In the genomic region with DNA sequence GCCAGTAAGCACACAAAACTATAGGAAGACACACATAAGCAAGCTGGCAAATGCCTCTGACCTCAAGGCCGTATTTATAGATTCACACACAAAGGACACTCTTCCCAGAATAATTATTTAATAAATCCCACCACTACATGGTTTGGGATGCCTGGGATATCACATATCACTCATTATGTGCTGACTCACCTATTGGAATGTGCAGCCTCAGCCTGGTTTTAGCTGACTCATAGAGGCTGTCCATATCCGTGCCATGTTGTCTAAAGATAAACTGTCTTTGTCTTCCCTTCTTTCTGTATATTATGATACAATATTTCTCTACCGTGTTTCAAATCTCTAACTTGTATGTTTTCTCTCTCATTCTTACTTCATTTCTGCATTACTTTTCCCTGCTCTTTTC, we compare ENCODE assay signal across 24 mouse cellular contexts.
DNase-seq lines count a peak whose midpoint lies in the region; TF ChIP-seq lines count a peak whose summit lies in the region.
"Had no signal": no experiment of that assay in that cellular context is flagged by ENCODE, and none has a peak within 500 bp of the region (broad histone marks: within the 10 kb centered on the region; RNA-seq: fewer than 3 reads in every experiment).

No protein-coding gene starts in this region.

- no peak overlapping the region for H3ac ChIP-seq in C2C12 (ENCODE audit: control insufficient read depth, insufficient read length, low read depth)

- intact Hi-C loops in heart, postnatal 14 days (cut with DNase I) = no loop called here

- TF ChIP-seq CTCF in C2C12 (IDR thresholded peaks at IDR 0.05; ENCODE audit: control insufficient read depth, insufficient read depth, insufficient read length) = no peak

- H3K4me3 ChIP-seq in C2C12 (ENCODE audit: insufficient read depth, poor library complexity, severe bottlenecking) = no peak overlapping the region
- H3K4me3 ChIP-seq: embryonic facial prominence, embryonic 10.5 days; embryonic facial prominence, embryonic 13.5 days; erythroblast, embryonic 14.5 days; forebrain, embryonic 12.5 days; forebrain, embryonic 15.5 days; heart, embryonic 12.5 days; heart, embryonic 15.5 days had no signal

- H3K79me2 ChIP-seq in C2C12 (ENCODE audit: control insufficient read depth, insufficient read depth) = no peaks in the 10 kb centered on the region

- no peaks in the 10 kb centered on the region for H3K36me3 ChIP-seq in C2C12 (ENCODE audit: control insufficient read depth, insufficient read depth)
- H3K36me3 ChIP-seq: embryonic facial prominence, embryonic 10.5 days; embryonic facial prominence, embryonic 13.5 days; forebrain, embryonic 12.5 days; forebrain, embryonic 15.5 days; heart, embryonic 12.5 days; heart, embryonic 15.5 days had no signal

- no peaks in the 10 kb centered on the region for H3K27me3 ChIP-seq in C2C12 (ENCODE audit: control insufficient read depth, insufficient read depth, insufficient read length)
- H3K27me3 ChIP-seq: embryonic facial prominence, embryonic 13.5 days; forebrain, embryonic 12.5 days; forebrain, embryonic 15.5 days; heart, embryonic 12.5 days; heart, embryonic 15.5 days had no signal

- no peaks in the 10 kb centered on the region for H3K79me3 ChIP-seq in C2C12 (ENCODE audit: low read depth)

- peak; percentile 2 for DNase-seq in Muller cell, postnatal 12 days (ENCODE audit: inconsistent ontology term)
- DNase-seq in mesoderm, embryonic 11.5 days (ENCODE audit: low read depth, low spot score) = peak; percentile 1
- no peak for DNase-seq in kidney, adult 18-20 months
- no peak for DNase-seq in urinary bladder, postnatal 14 days (ENCODE audit: low spot score)
- DNase-seq in heart, postnatal 14 days = no peak
- DNase-seq: adrenal gland, postnatal 10 days; B cell, adult 2 months; cerebellum, adult 11 months; cerebellum, adult 8-10 months; cerebellum, postnatal 10 days; cerebellum, postnatal 36 days; embryo, embryonic 11 days; gastrocnemius, postnatal 25 days; heart, adult 18-20 months; heart, postnatal 10 days; heart, postnatal 4 days had no signal

TF ChIP-seq in C2C12, 6 proteins besides CTCF, POLR2A, EP300 and RAD21:
- peak; percentile 94 for TF ChIP-seq FOSL1 (IDR thresholded peaks at IDR 0.05; ENCODE audit: insufficient read depth, low read length, poor library complexity, severe bottlenecking)
- TF ChIP-seq USF1 (IDR thresholded peaks at IDR 0.05; ENCODE audit: low read depth) = no peak
- peak; percentile 64 for TF ChIP-seq MAX (IDR thresholded peaks at IDR 0.05)
- TF ChIP-seq MYOG (IDR thresholded peaks at IDR 0.05; ENCODE audit: control insufficient read depth, extremely low read depth, insufficient read length) = no peak
- TF ChIP-seq CEBPB (IDR thresholded peaks at IDR 0.05; ENCODE audit: low read depth) = no peak
- TF ChIP-seq MYOD1 (IDR thresholded peaks at IDR 0.05; ENCODE audit: control insufficient read depth, insufficient read length, low read depth) = no peak

Comparison
In these comparisons a context has a peak if more than half of its experiments do, and no peak if none do; other contexts are left out.
1. DNase-seq: peak in Muller cell, postnatal 12 days (single experiment) and mesoderm, embryonic 11.5 days (single experiment); none in kidney, adult 18-20 months (single experiment), urinary bladder, postnatal 14 days (single experiment) and heart, postnatal 14 days (0 of 2).